Mouse (Mus musculus): ENCODE results near the gene Il2rb. TPM values are rescaled to one million over a fixed set of nuclear protein-coding genes. Genes with fewer than 3 reads are reported as not detected.

Gene Il2rb
- polyA plus RNA-seq, 1 experiment = 63.5 TPM

DNA sequence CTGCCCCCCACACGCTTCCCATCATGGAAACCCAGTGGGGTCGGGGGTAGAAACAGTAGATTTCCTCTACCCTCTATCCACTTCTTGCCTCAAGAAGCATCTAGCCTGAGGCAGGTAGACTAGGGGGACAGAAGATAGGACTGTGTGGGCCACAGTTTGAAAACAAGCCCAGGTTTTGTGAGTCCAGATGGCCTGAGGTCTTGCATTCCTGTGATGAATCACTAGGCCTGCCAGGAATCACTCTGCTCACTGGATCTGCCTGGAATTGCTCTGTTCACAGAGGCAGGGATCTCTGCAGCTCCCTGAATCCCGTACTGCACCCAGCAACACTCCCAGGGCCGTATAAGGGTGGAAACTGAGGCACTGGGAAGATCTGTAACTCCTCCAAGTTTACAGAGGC, 11.8 kb downstream of the Il2rb start:
- H3K4me1 ChIP-seq (ENCODE audit: control insufficient read depth, insufficient read depth, insufficient read length) = no peaks in the 10 kb centered on the region
- whole genome bisulfite sequencing = 87% methylated on average over 4 of the region's 4 CpGs
- no peak overlapping the region for H3K27ac ChIP-seq (ENCODE audit: insufficient read depth, low read length)
- H3K36me3 ChIP-seq (ENCODE audit: control insufficient read depth, insufficient read depth, low read length) = no peaks in the 10 kb centered on the region
- no peak for TF ChIP-seq CTCF (IDR thresholded peaks at IDR 0.05; ENCODE audit: extremely low read depth, insufficient read depth, insufficient read length, insufficient replicate concordance)
- TF ChIP-seq POLR2A (IDR thresholded peaks at IDR 0.05; ENCODE audit: low read depth, low read length) = no peak
- H3K27me3 ChIP-seq (ENCODE audit: control insufficient read depth, insufficient read depth, low read length) = no peaks in the 10 kb centered on the region
- DNase-seq (ENCODE audit: low read depth in 1 of 2, low spot score in 2 of 2) = no peak
- H3K4me3 ChIP-seq (ENCODE audit: extremely low read depth, insufficient read depth, insufficient read length) = no peak overlapping the region

- Histone ChIP-seq H3K27ac (ENCODE audit: insufficient read depth, low read length) (no peak overlapping the region), H3K4me3 (ENCODE audit: extremely low read depth, insufficient read depth, insufficient read length) (no peak overlapping the region), H3K36me3 (ENCODE audit: control insufficient read depth, insufficient read depth, low read length) (no peaks in the 10 kb centered on the region), H3K27me3 (ENCODE audit: control insufficient read depth, insufficient read depth, low read length) (no peaks in the 10 kb centered on the region), H3K4me1 (ENCODE audit: control insufficient read depth, insufficient read depth, insufficient read length) (no peaks in the 10 kb centered on the region)
- DNase-seq (ENCODE audit: low read depth in 1 of 2, low spot score in 2 of 2) = no peak
- WGBS = 75% methylated on average over 3 of the region's 3 CpGs
- TF ChIP-seq POLR2A (IDR thresholded peaks at IDR 0.05; ENCODE audit: low read depth, low read length) = no peak
- no peak for TF ChIP-seq CTCF (IDR thresholded peaks at IDR 0.05; ENCODE audit: extremely low read depth, insufficient read depth, insufficient read length, insufficient replicate concordance)
Observed at GRCm38 (mm10) chr15:78482518-78482917, 12.6 kb downstream of the Il2rb start.

- Histone ChIP-seq H3K27ac (ENCODE audit: insufficient read depth, low read length) (no peak overlapping the region), H3K36me3 (ENCODE audit: control insufficient read depth, insufficient read depth, low read length) (no peaks in the 10 kb centered on the region), H3K4me1 (ENCODE audit: control insufficient read depth, insufficient read depth, insufficient read length) (peaks cover 7% of the 10 kb centered on the region; the same call in 1 of the 2 replicates), H3K4me3 (ENCODE audit: extremely low read depth, insufficient read depth, insufficient read length) (no peak overlapping the region), H3K27me3 (ENCODE audit: control insufficient read depth, insufficient read depth, low read length) (no peaks in the 10 kb centered on the region)
- TF ChIP-seq CTCF (IDR thresholded peaks at IDR 0.05; ENCODE audit: extremely low read depth, insufficient read depth, insufficient read length, insufficient replicate concordance) (no peak), POLR2A (IDR thresholded peaks at IDR 0.05; ENCODE audit: low read depth, low read length) (no peak)
- 78% methylated on average over 9 of the region's 9 CpGs for WGBS
- DNase-seq (ENCODE audit: low read depth in 1 of 2, low spot score in 2 of 2) = no peak
Observed at GRCm38 (mm10) chr15:78481448-78482000, 13.5 kb downstream of the Il2rb start.

DNA sequence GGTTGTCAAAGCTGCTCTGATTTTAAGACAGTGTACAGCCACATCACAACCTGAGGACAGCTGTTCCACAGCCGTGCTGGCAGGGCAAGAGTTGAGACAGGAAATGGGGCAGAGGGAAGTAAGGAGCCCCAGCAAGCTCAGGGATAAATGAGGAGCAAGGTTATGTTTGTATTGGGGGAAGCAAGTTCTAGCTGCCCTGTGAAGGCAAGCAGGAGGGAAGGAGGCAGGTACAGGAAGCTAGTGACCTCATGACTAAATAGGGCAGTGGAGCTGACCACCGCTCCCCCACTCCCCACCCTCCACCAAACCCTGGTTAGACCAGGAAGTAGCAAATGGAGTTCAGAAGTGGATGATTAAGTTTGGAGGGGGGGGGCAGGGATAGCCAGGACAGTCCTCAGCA, 14.1 kb downstream of the Il2rb start:
- no peak for DNase-seq (ENCODE audit: low read depth in 1 of 2, low spot score in 2 of 2)
- H3K4me3 ChIP-seq (ENCODE audit: extremely low read depth, insufficient read depth, insufficient read length) = no peak overlapping the region
- H3K27me3 ChIP-seq (ENCODE audit: control insufficient read depth, insufficient read depth, low read length) = no peaks in the 10 kb centered on the region
- no peak overlapping the region for H3K27ac ChIP-seq (ENCODE audit: insufficient read depth, low read length)
- TF ChIP-seq CTCF (IDR thresholded peaks at IDR 0.05; ENCODE audit: extremely low read depth, insufficient read depth, insufficient read length, insufficient replicate concordance) (no peak), POLR2A (IDR thresholded peaks at IDR 0.05; ENCODE audit: low read depth, low read length) (no peak)
- H3K36me3 ChIP-seq (ENCODE audit: control insufficient read depth, insufficient read depth, low read length) = no peaks in the 10 kb centered on the region
- H3K4me1 ChIP-seq (ENCODE audit: control insufficient read depth, insufficient read depth, insufficient read length) = peaks cover 12% of the 10 kb centered on the region; the same call in 1 of the 2 replicates
- WGBS = 32% methylated on average over 2 of the region's 2 CpGs

GRCm38 (mm10) chr15:78480111-78480510, 15.0 kb downstream of the Il2rb start:
- Histone ChIP-seq H3K4me1 (ENCODE audit: control insufficient read depth, insufficient read depth, insufficient read length) (peaks cover 17% of the 10 kb centered on the region; the same call in 1 of the 2 replicates), H3K27me3 (ENCODE audit: control insufficient read depth, insufficient read depth, low read length) (no peaks in the 10 kb centered on the region), H3K27ac (ENCODE audit: insufficient read depth, low read length) (no peak overlapping the region), H3K36me3 (ENCODE audit: control insufficient read depth, insufficient read depth, low read length) (no peaks in the 10 kb centered on the region), H3K4me3 (ENCODE audit: extremely low read depth, insufficient read depth, insufficient read length) (no peak overlapping the region)
- TF ChIP-seq CTCF (IDR thresholded peaks at IDR 0.05; ENCODE audit: extremely low read depth, insufficient read depth, insufficient read length, insufficient replicate concordance) (no peak), POLR2A (IDR thresholded peaks at IDR 0.05; ENCODE audit: low read depth, low read length) (no peak)
- no peak for DNase-seq (ENCODE audit: low read depth in 1 of 2, low spot score in 2 of 2)
- WGBS = 82% methylated on average over 7 of the region's 7 CpGs

DNA sequence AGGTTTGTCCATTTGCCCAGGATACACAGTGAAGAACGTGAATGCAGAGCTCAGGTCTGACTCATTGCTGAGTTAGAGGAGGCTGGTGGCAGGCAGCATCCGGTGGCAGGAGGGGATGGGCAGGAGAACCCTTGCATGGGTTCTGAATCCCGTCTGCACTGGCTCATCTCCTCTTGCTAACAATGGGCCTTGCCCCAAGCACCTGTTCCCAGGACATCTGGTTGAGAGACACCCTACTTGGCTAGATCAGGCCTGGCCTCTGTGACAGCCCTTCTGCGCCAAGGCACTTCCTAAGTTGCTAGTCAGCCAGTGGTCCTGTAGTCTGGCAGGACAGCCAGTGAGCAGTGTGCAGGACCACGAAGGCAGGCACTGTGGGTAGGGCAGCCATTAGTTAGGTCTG, 15.6 kb downstream of the Il2rb start:
- Histone ChIP-seq H3K27me3 (ENCODE audit: control insufficient read depth, insufficient read depth, low read length) (no peaks in the 10 kb centered on the region), H3K36me3 (ENCODE audit: control insufficient read depth, insufficient read depth, low read length) (no peaks in the 10 kb centered on the region), H3K4me3 (ENCODE audit: extremely low read depth, insufficient read depth, insufficient read length) (no peak overlapping the region), H3K4me1 (ENCODE audit: control insufficient read depth, insufficient read depth, insufficient read length) (peaks cover 17% of the 10 kb centered on the region; the same call in 1 of the 2 replicates), H3K27ac (ENCODE audit: insufficient read depth, low read length) (no peak overlapping the region)
- 81% methylated on average over 5 of the region's 5 CpGs for WGBS
- no peak for DNase-seq (ENCODE audit: low read depth in 1 of 2, low spot score in 2 of 2)
- no peak for TF ChIP-seq CTCF (IDR thresholded peaks at IDR 0.05; ENCODE audit: extremely low read depth, insufficient read depth, insufficient read length, insufficient replicate concordance)
- TF ChIP-seq POLR2A (IDR thresholded peaks at IDR 0.05; ENCODE audit: low read depth, low read length) = no peak

DNA sequence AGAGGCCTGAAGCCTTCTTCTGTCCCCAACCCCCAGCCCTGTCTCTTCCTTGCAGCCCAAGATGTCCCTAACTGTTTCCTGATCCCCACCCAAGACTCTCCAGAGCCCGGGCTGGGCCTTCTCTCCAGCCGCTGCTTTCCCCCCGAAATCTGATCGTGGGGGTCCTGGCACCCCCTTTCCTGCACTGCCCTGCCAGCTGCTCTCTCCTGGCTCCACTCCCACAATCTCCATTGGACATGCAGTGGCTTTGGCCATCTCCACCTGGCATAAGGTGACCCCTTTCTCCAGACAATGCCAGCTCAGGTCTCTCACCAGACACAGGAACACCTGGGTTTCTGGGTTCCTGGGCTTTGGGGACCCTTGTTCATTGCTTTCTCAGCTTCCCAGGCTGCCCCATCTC, 17.0 kb downstream of the Il2rb start:
- Histone ChIP-seq H3K36me3 (ENCODE audit: control insufficient read depth, insufficient read depth, low read length) (no peaks in the 10 kb centered on the region), H3K27me3 (ENCODE audit: control insufficient read depth, insufficient read depth, low read length) (no peaks in the 10 kb centered on the region), H3K27ac (ENCODE audit: insufficient read depth, low read length) (peak overlapping the region; percentile 9; the same call in 1 of the 2 replicates), H3K4me1 (ENCODE audit: control insufficient read depth, insufficient read depth, insufficient read length) (peaks cover 17% of the 10 kb centered on the region; the same call in 1 of the 2 replicates), H3K4me3 (ENCODE audit: extremely low read depth, insufficient read depth, insufficient read length) (no peak overlapping the region)
- 90% methylated on average over 4 of the region's 4 CpGs for WGBS
- TF ChIP-seq POLR2A (IDR thresholded peaks at IDR 0.05; ENCODE audit: low read depth, low read length) = no peak
- no peak for TF ChIP-seq CTCF (IDR thresholded peaks at IDR 0.05; ENCODE audit: extremely low read depth, insufficient read depth, insufficient read length, insufficient replicate concordance)
- DNase-seq (ENCODE audit: low read depth in 1 of 2, low spot score in 2 of 2) = no peak
